Mouse (Mus musculus) brain, embryonic 14.5 days (tissue): ENCODE measurements around the gene Exoc2.

Source experiments
- CTCF ChIP-seq: fragments of 200-500 bp; IDR thresholded peaks from 2 replicates; pipeline ENCODE4 v1.5.1; 2012; ENCODE audit warnings: inconsistent platforms, mild to moderate bottlenecking, moderate library complexity, borderline replicate concordance; ENCODE audit not compliant: insufficient read depth, insufficient read length; ENCODE audit errors: extremely low read depth
- POLR2A ChIP-seq: fragments of 200-500 bp; IDR thresholded peaks from 2 replicates; pipeline ENCODE4 v1.6.1; 2012; ENCODE audit warnings: mild to moderate bottlenecking, inconsistent platforms, borderline replicate concordance; ENCODE audit not compliant: poor library complexity, insufficient read depth, insufficient read length, severe bottlenecking; ENCODE audit errors: extremely low read depth

- no peak for TF ChIP-seq POLR2A
- TF ChIP-seq CTCF: no peak
Observed at GRCm38 (mm10) chr13:30824903-30825302, 149.0 kb downstream of the Exoc2 start.
